Mouse (Mus musculus): ENCODE results near the gene Atf3.

GRCm38 (mm10) chr1:191225771-191226170, 7.9 kb upstream of the Atf3 start:
- TF ChIP-seq POLR2A (IDR thresholded peaks at IDR 0.05; ENCODE audit: insufficient read depth, low read length) (no peak), CTCF (IDR thresholded peaks at IDR 0.05; ENCODE audit: low read depth, low read length) (no peak)
